Mouse (Mus musculus): ENCODE measurements around the gene AI481877.

GRCm38 (mm10) chr4:59034325-59034917 is 104.4 kb downstream of the AI481877 start:
- TF ChIP-seq CTCF (conservative IDR thresholded peaks at IDR 0.05; ENCODE audit: insufficient read depth, insufficient read length, low read depth, low read length) (no peak), POLR2A (IDR thresholded peaks at IDR 0.05; ENCODE audit: low read depth, low read length) (no peak)
